ENCODE assay signal across 9 mouse cellular contexts in the genomic region with DNA sequence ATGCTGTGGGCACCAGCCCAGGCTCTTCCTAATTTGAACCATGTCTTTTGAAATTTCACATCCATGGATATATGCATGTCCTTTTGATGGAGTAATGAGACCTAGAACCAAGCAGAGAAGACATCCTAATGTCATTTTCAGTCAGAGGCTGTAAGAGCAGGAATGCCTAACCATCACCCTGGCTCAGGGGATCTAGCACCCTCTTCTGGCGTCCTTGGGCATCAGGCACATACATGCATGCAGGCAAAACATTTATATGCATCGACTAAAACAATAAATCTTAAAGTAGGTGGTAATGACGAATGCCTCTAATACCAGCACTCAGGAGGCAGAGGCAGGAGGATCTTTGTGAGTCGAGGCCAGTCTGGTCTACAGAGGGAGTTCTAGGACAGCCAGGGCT. TPM values are rescaled to one million over a fixed set of nuclear protein-coding genes. Genes with fewer than 3 reads are reported as not detected.
DNase-seq lines count a peak whose midpoint lies in the region; ATAC-seq and TF ChIP-seq lines count a peak whose summit lies in the region.
"Had no signal": no experiment of that assay in that cellular context is flagged by ENCODE, and none has a peak within 500 bp of the region (broad histone marks: within the 10 kb centered on the region; RNA-seq: fewer than 3 reads in every experiment).

No protein-coding gene starts in this region.

- no peaks in the 10 kb centered on the region for H3K9me3 ChIP-seq in midbrain, postnatal 0 days (ENCODE audit: low read length)
- no peaks in the 10 kb centered on the region for H3K9me3 ChIP-seq in midbrain, embryonic 15.5 days
- H3K9me3 ChIP-seq: hindbrain, embryonic 15.5 days had no signal

- H3K4me2 ChIP-seq in midbrain, postnatal 0 days (ENCODE audit: low read depth, low read length, poor library complexity, severe bottlenecking), result no peak overlapping the region
- no peak overlapping the region for H3K4me2 ChIP-seq in midbrain, embryonic 15.5 days
- H3K4me2 ChIP-seq: hindbrain, embryonic 15.5 days had no signal

- H3K27me3 ChIP-seq in midbrain, postnatal 0 days (ENCODE audit: insufficient read depth, low read length), result no peaks in the 10 kb centered on the region
- H3K27me3 ChIP-seq in midbrain, embryonic 15.5 days (replicated peaks), result no peaks in the 10 kb centered on the region
- H3K27me3 ChIP-seq: hindbrain, embryonic 15.5 days had no signal

- DNase-seq in cerebellum, adult 11 months, result peak; percentile 31
- peak; percentile 10 for DNase-seq in midbrain, postnatal 0 days (ENCODE audit: low spot score)
- DNase-seq in gastrocnemius, postnatal 25 days, result peak; percentile 14
- DNase-seq in lung, postnatal 14 days, result peak; percentile 44

- H3K36me3 ChIP-seq in midbrain, postnatal 0 days (ENCODE audit: insufficient read depth, low read length), result no peaks in the 10 kb centered on the region
- H3K36me3 ChIP-seq in midbrain, embryonic 15.5 days (replicated peaks), result no peaks in the 10 kb centered on the region
- H3K36me3 ChIP-seq: hindbrain, embryonic 15.5 days had no signal

- TF ChIP-seq CTCF in midbrain, postnatal 0 days (IDR thresholded peaks at IDR 0.05), result peak; percentile 62
- peak; percentile 73 for TF ChIP-seq CTCF in bone marrow macrophage, adult 2 months (IDR thresholded peaks at IDR 0.05; ENCODE audit: low read depth, low read length)

- no peak overlapping the region for H3K4me3 ChIP-seq in midbrain, postnatal 0 days (ENCODE audit: low read depth, low read length)
- no peak overlapping the region for H3K4me3 ChIP-seq in midbrain, embryonic 15.5 days
- no peak overlapping the region for H3K4me3 ChIP-seq in bone marrow macrophage, adult 2 months (ENCODE audit: insufficient read depth, low read length)
- H3K4me3 ChIP-seq: hindbrain, embryonic 15.5 days had no signal

- WGBS in midbrain, postnatal 0 days, result 52% methylated on average over 4 of the region's 4 CpGs
- WGBS in midbrain, embryonic 15.5 days, result 51% methylated on average over 4 of the region's 4 CpGs

- no peak overlapping the region for H3K9ac ChIP-seq in midbrain, postnatal 0 days (replicated peaks; ENCODE audit: low read length, poor library complexity, severe bottlenecking)
- H3K9ac ChIP-seq in midbrain, embryonic 15.5 days, result no peak overlapping the region
- H3K9ac ChIP-seq: hindbrain, embryonic 15.5 days had no signal

- ATAC-seq in cerebellum, adult (ENCODE audit: insufficient number of reproducible peaks, low FRiP score, low TSS enrichment), result no peak
- no peak for ATAC-seq in midbrain, postnatal 0 days (ENCODE audit: low FRiP score)
- no peak for ATAC-seq in midbrain, embryonic 15.5 days (replicated peaks)
- no peak for ATAC-seq in activated CD4-positive, CD25-positive, alpha-beta regulatory T cell, adult 4 months

- H3K4me1 ChIP-seq in midbrain, postnatal 0 days (ENCODE audit: insufficient read depth, low read length), result no peaks in the 10 kb centered on the region
- no peaks in the 10 kb centered on the region for H3K4me1 ChIP-seq in midbrain, embryonic 15.5 days
- no peaks in the 10 kb centered on the region for H3K4me1 ChIP-seq in bone marrow macrophage, adult 2 months (ENCODE audit: control insufficient read depth, insufficient read depth, low read length)
- H3K4me1 ChIP-seq: hindbrain, embryonic 15.5 days had no signal

- no peak overlapping the region for H3K27ac ChIP-seq in midbrain, postnatal 0 days (ENCODE audit: low read depth, low read length)
- no peak overlapping the region for H3K27ac ChIP-seq in midbrain, embryonic 15.5 days
- no peak overlapping the region for H3K27ac ChIP-seq in bone marrow macrophage, adult 2 months (ENCODE audit: insufficient read depth, low read depth, low read length)
- H3K27ac ChIP-seq: hindbrain, embryonic 15.5 days had no signal

- TF ChIP-seq POLR2A in bone marrow macrophage, adult 2 months (IDR thresholded peaks at IDR 0.05; ENCODE audit: borderline replicate concordance, low read depth, low read length), result no peak

RNA-seq across cellular contexts. Expression of a gene that starts 43.4 kb away (rescaled TPM):
- total RNA-seq in midbrain, postnatal 0 days (2014; rRNA removed), result 0.99 and 1.8 TPM in 2 replicates
- polyA plus RNA-seq in midbrain, postnatal 0 days (2015; fragmentation: Nextera tagmentation; extraction: Ambion mirVana), result 1.0 and 1.1 TPM in 2 replicates
- 0.41 and 0.65 TPM in 2 replicates for polyA plus RNA-seq in midbrain, embryonic 15.5 days (2015; fragmentation: Nextera tagmentation; extraction: Ambion mirVana)
- 0.40 TPM in 1 of 2 replicates, not detected in the other for polyA plus RNA-seq in bone marrow macrophage, adult 2 months (2012; ENCODE audit: insufficient read depth, insufficient read length, missing spikeins)
- total RNA-seq in gastrocnemius, postnatal 25 days (2021), result not detected
- under 1 TPM in 1 of 2 experiments, not detected in 1; 0.21 TPM for polyA plus RNA-seq in activated CD4-positive, CD25-positive, alpha-beta regulatory T cell, adult 4 months (2017; shearing (Covaris generic))

RNA-seq across cellular contexts. Expression of a gene that starts 44.2 kb away (rescaled TPM):
- 91.3 and 95.9 TPM in 2 replicates for total RNA-seq in midbrain, postnatal 0 days (2014; rRNA removed)
- polyA plus RNA-seq in midbrain, postnatal 0 days (2015; fragmentation: Nextera tagmentation; extraction: Ambion mirVana), result 28.8 and 32.7 TPM in 2 replicates
- 32.4 and 34.6 TPM in 2 replicates for polyA plus RNA-seq in midbrain, embryonic 15.5 days (2015; fragmentation: Nextera tagmentation; extraction: Ambion mirVana)
- 41.7 and 49.0 TPM in 2 replicates for polyA plus RNA-seq in bone marrow macrophage, adult 2 months (2012; ENCODE audit: insufficient read depth, insufficient read length, missing spikeins)
- total RNA-seq in gastrocnemius, postnatal 25 days (2021), result 1 to 10 TPM; 6.7 to 7.3 TPM
- 10 to 100 TPM; 15.8 to 20.0 TPM for polyA plus RNA-seq in activated CD4-positive, CD25-positive, alpha-beta regulatory T cell, adult 4 months (2017; shearing (Covaris generic))

RNA-seq across cellular contexts. Expression of a gene that starts 56.2 kb away (rescaled TPM):
- 6.2 and 6.7 TPM in 2 replicates for total RNA-seq in midbrain, postnatal 0 days (2014; rRNA removed)
- 5.0 and 5.3 TPM in 2 replicates for polyA plus RNA-seq in midbrain, postnatal 0 days (2015; fragmentation: Nextera tagmentation; extraction: Ambion mirVana)
- 13.9 and 15.1 TPM in 2 replicates for polyA plus RNA-seq in midbrain, embryonic 15.5 days (2015; fragmentation: Nextera tagmentation; extraction: Ambion mirVana)
- polyA plus RNA-seq in bone marrow macrophage, adult 2 months (2012; ENCODE audit: insufficient read depth, insufficient read length, missing spikeins), result 25.8 and 33.4 TPM in 2 replicates
- 1 to 10 TPM in 1 of 2 experiments, under 1 TPM in 1; 0.61 to 1.1 TPM for total RNA-seq in gastrocnemius, postnatal 25 days (2021)
- polyA plus RNA-seq in activated CD4-positive, CD25-positive, alpha-beta regulatory T cell, adult 4 months (2017; shearing (Covaris generic)), result 10 to 100 TPM in 1 of 2 experiments, 1 to 10 TPM in 1; 9.2 to 12.3 TPM
